Mouse (Mus musculus) splenic B cell, adult 2 months (primary cell): Measurements from ENCODE around the gene Mc3r.

ENCODE experiments used
- DNase-seq: peaks from one replicate; pipeline ENCODE4 v3.0.0-alpha.2; 2011; ENCODE audit warnings: low read depth, low spot score
- H3K27me3 ChIP-seq: 2 replicates; pipeline ENCODE4 v1.6.1; 2012; ENCODE audit warnings: mild to moderate bottlenecking, low read length, moderate library complexity, mixed read lengths; ENCODE audit not compliant: control insufficient read depth, poor library complexity, insufficient read depth, severe bottlenecking
- H3K36me3 ChIP-seq: 2 replicates; pipeline ENCODE4 v1.6.1; 2012; ENCODE audit warnings: mild to moderate bottlenecking, low read length, moderate library complexity, mixed read lengths; ENCODE audit not compliant: control insufficient read depth, poor library complexity, insufficient read depth, severe bottlenecking

Mc3r gene

GRCm38 (mm10) chr2:172270974-172271697 is 22.8 kb downstream of the Mc3r start:
- no peaks in the 10 kb centered on the region for H3K36me3 ChIP-seq
- DNase-seq, result no peak
- no peaks in the 10 kb centered on the region for H3K27me3 ChIP-seq

GRCm38 (mm10) chr2:172274662-172275061 is 26.4 kb downstream of the Mc3r start:
- Histone ChIP-seq H3K36me3 (no peaks in the 10 kb centered on the region), H3K27me3 (no peaks in the 10 kb centered on the region)
- DNase-seq, result no peak

DNA sequence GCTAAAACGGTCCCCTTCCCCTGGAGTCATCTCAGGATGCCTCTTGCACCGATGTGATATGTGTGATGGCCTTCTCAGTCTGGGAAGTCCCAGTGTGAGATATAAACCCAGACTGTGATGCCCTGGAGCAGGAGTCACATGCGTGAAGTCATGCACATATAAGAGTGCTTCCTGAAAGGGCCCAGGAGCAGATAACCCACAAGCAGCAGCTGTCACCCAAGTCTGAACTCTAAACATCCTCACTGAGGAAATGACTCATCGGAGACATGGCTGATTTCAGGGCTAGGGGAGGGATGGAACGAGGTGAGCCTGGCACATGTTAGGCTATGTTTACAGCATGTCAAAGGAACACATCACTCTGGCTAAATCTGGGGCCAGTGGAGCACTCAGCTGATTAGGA is 27.9 kb downstream of the Mc3r start:
- Histone ChIP-seq H3K36me3 (no peaks in the 10 kb centered on the region), H3K27me3 (no peaks in the 10 kb centered on the region)
- no peak for DNase-seq

DNA sequence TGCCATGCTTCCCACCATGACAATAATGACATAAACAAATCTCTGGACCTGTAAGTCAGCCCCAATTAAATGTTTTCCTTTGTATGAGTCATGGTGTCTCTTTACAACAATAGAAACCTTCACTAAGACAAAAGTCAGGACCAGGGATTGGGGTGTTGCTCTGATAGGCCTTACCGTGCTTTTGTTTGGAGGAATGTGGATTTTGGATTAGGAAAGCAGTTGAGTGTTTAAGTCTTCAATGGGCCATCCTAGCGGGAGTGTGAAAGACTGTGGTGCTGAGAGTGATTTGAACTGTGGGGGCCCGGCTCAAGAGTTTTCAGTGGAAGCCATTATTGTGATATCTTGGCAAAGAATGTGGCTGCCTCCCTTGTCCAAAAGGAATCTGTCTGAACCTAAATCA is 30.7 kb downstream of the Mc3r start:
- DNase-seq, result no peak
- Histone ChIP-seq H3K27me3 (no peaks in the 10 kb centered on the region), H3K36me3 (no peaks in the 10 kb centered on the region)

DNA sequence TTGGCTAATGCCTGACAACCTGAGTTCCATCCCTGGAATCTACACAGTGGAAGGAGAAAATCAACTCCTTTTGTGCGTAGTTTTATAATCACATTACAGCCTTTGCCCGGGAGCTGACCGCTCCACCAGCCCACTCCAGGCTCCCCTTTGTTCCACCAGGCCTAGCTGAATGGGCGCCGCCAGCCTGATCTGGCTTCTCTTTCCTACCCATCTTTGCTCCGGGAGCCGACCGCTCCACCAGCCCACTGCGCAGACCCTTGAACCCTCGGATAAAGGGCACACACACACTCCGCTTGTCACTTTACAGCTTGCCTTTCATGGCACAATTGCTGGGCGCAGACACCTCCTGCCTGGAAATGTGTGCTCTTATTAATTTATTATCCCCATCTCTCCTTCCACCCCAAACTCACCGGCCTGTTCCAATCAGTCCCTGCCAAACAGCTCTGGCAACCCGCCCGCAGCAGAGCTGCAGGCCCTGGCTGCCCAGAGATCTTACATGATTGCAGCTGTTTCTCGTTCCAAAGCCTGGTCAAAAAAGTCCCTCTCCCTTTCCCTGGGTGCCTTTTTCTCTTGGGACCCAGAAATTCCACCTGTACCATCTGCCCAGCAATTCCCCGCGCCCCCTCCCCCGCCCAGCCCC is 33.9 kb downstream of the Mc3r start:
- no peak for DNase-seq
- Histone ChIP-seq H3K36me3 (no peaks in the 10 kb centered on the region), H3K27me3 (no peaks in the 10 kb centered on the region)

DNA sequence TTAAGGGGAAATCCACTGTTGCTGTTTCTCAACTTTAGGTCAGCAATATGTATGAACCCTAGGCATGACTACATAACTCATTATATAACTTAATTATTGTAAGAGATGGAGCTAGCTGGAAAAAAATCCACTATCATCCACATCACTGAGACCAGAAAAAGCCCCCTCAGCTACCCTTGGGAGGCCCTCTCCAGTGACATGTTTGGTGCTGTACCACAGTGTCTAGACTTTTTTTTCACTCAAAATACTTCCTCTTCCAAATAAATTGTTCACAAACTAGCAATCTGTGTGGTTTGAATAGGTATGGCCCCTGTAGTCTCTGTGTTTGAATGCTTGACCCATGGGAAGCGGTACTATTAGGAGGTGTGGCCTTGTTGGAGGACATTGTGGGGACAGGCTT is 39.4 kb downstream of the Mc3r start:
- H3K36me3 ChIP-seq, result no peaks in the 10 kb centered on the region
- no peak for DNase-seq
- H3K27me3 ChIP-seq, result no peaks in the 10 kb centered on the region

DNA sequence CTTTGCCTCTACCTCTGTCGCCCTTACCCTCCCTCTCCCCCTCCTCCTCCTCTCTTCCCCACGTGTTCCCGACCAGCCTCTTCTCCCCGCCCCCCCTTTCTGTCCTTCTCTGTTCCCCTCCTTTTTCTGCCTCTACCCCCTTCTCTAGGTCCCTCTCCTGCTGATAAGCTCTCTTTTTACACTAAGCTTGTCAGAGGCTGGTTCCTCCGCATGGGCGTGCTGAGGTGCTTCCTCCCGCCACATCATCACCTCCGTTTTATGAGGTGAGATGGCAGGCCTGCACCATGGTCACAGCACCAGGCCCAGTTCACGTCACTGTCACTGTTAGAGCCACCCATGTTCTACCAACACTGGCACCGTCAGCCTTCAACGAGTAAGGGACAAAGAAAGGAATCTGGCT is 40.7 kb downstream of the Mc3r start:
- H3K36me3 ChIP-seq, result no peaks in the 10 kb centered on the region
- no peak for DNase-seq
- no peaks in the 10 kb centered on the region for H3K27me3 ChIP-seq

- Histone ChIP-seq H3K27me3 (no peaks in the 10 kb centered on the region), H3K36me3 (no peaks in the 10 kb centered on the region)
- no peak for DNase-seq
These were observed 41.3 kb downstream of the Mc3r start for GRCm38 (mm10) chr2:172289632-172290031.

DNA sequence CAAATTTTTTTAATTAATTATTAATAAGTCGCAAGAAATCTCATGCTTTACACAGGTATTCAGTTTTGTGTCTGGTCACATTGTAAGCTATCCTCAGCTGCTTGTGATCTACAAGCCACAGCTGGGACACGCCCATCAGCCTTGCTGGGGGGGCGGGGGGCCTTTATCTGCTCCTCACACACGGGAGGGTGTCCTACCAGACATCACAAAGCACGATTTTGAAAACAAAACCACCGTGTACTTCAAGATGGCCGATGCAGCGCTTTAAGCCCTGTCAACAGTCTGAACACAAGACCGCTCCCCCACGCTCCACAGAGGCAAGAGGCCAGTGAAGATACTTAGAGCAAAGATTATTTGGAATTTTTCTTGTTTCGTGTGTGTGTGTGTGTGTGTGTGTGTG is 42.2 kb downstream of the Mc3r start:
- no peak for DNase-seq

DNA sequence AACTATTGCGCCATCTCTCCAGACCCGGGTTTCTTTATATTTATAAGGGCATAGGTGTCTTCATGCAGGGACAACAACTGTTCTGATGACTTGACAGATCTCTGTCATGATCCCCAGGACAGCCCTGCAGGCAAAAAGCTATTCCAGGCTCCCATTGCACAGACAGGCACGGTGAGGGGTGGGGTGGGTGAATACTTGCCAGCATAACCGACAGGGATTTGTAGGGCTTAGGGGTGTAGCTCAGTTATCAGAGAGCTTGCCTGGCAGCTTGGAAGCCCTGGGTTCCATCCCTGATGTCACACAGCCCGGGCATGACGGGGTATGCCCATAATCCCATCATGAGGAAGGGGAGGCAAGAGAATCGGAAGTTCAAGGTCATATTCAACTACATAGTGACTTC is 42.7 kb downstream of the Mc3r start:
- Histone ChIP-seq H3K36me3 (no peaks in the 10 kb centered on the region), H3K27me3 (no peaks in the 10 kb centered on the region)
- DNase-seq, result no peak

More for the DNA sequence above, 42.2 kb downstream of the Mc3r start:
- H3K36me3 ChIP-seq, result no peaks in the 10 kb centered on the region
- H3K27me3 ChIP-seq, result no peaks in the 10 kb centered on the region

- Histone ChIP-seq H3K27me3 (no peaks in the 10 kb centered on the region), H3K36me3 (no peaks in the 10 kb centered on the region)
- no peak for DNase-seq
These were observed 43.6 kb downstream of the Mc3r start for GRCm38 (mm10) chr2:172291755-172292524.

DNA sequence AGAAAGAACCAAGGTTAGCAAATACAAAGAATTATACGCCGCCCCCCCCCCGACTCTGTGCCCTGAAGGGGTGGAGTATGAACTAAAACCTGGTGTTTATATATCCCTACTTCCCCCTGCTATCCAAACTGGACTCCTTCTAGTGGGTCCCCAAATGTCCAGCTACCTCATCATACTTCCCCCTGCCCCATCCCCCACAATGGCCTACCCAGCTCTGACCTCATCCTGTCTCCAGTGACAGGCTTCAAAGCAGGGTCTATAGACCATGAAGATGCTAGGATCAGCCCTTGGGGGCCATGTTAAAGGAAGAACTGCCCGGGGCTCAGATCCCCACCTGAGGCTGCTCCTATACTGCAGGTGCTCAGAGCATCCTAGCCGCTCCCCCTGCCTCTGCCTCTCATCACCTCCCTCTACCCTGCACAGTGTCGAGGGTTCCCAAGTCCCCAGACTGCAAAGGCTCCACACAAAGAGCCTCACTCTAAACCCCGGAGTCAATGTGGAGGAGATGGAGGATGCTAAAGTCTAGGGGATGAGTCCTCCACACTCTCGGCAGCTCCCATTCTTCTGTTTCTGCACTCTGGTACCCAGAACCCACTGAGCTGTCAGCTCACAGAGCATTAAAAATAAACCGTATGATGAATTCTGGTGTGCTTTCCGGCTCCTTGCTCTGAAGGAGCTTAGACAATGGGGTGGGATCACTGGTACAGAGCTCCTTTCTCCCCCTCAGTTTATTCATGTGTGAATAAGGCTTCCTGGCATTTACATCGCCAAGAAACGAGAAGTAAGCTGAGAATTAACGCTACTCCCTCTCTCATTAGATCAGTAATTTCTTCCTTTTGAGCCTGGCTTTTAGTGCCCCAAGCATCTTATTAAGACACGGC is 44.5 kb downstream of the Mc3r start:
- DNase-seq, result no peak
- H3K36me3 ChIP-seq, result no peaks in the 10 kb centered on the region
- no peaks in the 10 kb centered on the region for H3K27me3 ChIP-seq

- no peaks in the 10 kb centered on the region for H3K36me3 ChIP-seq
- DNase-seq, result no peak
- no peaks in the 10 kb centered on the region for H3K27me3 ChIP-seq
These were observed 49.8 kb downstream of the Mc3r start for GRCm38 (mm10) chr2:172298083-172298482.

GRCm38 (mm10) chr2:172298542-172298941 is 50.2 kb downstream of the Mc3r start:
- no peaks in the 10 kb centered on the region for H3K36me3 ChIP-seq
- H3K27me3 ChIP-seq, result no peaks in the 10 kb centered on the region
- no peak for DNase-seq
